Mouse (Mus musculus) limb, embryonic 12.5 days (tissue): ENCODE measurements around the gene Fbxo17. TPM values are rescaled to one million over a fixed set of nuclear protein-coding genes. Genes with fewer than 3 reads are reported as not detected.

Experiments used
- ATAC-seq: fragments of 200-750 bp; cut with Nextera tagmentation; 2 replicates; pipeline ENCODE4 v1.8.0; 2017; ENCODE audit warnings: low read depth, moderate TSS enrichment; ENCODE audit not compliant: insufficient number of reproducible peaks, insufficient read depth, low FRiP score, low TSS enrichment
- H3K27ac ChIP-seq: fragments of 300-500 bp; sonication (generic); 2 replicates; pipeline ENCODE4 v1.5.1; 2016; ENCODE audit warnings: mild to moderate bottlenecking, moderate library complexity
- H3K27me3 ChIP-seq: fragments of 300-500 bp; sonication (generic); 2 replicates; pipeline ENCODE4 v1.6.1; 2016; ENCODE audit warnings: mild to moderate bottlenecking, moderate library complexity
- H3K36me3 ChIP-seq: fragments of 300-500 bp; sonication (generic); 2 replicates; pipeline ENCODE4 v1.6.1; 2016; ENCODE audit warnings: mild to moderate bottlenecking, moderate library complexity
- H3K4me1 ChIP-seq: fragments of 300-500 bp; sonication (generic); replicated peaks from 2 replicates; pipeline ENCODE4 v1.6.1; 2016
- H3K4me2 ChIP-seq: fragments of 300-500 bp; sonication (generic); 2 replicates; pipeline ENCODE4 v1.6.1; 2016; ENCODE audit warnings: mild to moderate bottlenecking, moderate library complexity
- H3K4me3 ChIP-seq: fragments of 300-500 bp; sonication (generic); replicated peaks from 2 replicates; pipeline ENCODE4 v1.5.1; 2016; ENCODE audit warnings: mild to moderate bottlenecking
- H3K9ac ChIP-seq: fragments of 300-500 bp; sonication (generic); replicated peaks from 2 replicates; pipeline ENCODE4 v1.6.1; 2016; ENCODE audit warnings: mild to moderate bottlenecking, moderate library complexity
- H3K9me3 ChIP-seq: fragments of 300-500 bp; sonication (generic); 2 replicates; pipeline ENCODE4 v1.6.1; 2016; ENCODE audit warnings: mild to moderate bottlenecking, moderate library complexity
- WGBS: fragments of 180-500 bp; shearing (Covaris S2); methylation state at CpG from one replicate; pipeline ENCODE4 v1.1.7; 2016; 5-methylcytosine and 5-hydroxymethylcytosine counted together
- polyA plus RNA-seq: library from polyadenylated mRNA; unstranded; fragments of >200 nt; fragmentation: Nextera tagmentation; extraction: Ambion mirVana; gene quantifications from 2 replicates; pipeline ENCODE4 v1.2.1, GENCODE M21; 2016

The Fbxo17 gene
- polyA plus RNA-seq, 1 experiment from 2014 or later: 24.0 TPM

DNA sequence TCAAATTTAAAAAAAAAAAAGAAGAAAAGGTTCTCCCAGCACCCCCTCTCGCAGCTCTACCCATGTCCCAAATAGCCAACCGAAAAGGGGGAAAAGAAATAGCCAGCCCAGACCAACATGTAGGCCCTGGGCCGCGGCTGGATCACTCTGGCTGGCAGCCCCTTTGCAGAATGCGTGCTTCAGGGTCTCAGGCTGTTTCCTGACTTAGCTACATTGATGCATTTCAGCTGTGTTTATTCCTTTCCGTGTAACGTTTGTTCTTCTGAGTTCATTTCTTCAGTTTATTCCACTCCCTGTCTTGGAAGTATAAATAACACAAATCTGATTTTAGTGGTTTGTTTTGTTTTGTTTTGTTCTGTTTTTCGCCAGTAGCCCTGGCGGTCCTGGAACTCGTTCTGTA lies 1.1 kb downstream of the Fbxo17 start:
- Histone ChIP-seq H3K9me3 (no peaks in the 10 kb centered on the region), H3K9ac (no peak overlapping the region), H3K4me3 (peak overlapping the region; percentile 55; the same call in 1 of the 2 replicates), H3K36me3 (no peaks in the 10 kb centered on the region), H3K4me1 (peaks cover 31% of the 10 kb centered on the region), H3K27me3 (no peaks in the 10 kb centered on the region), H3K27ac (no peak overlapping the region), H3K4me2 (peak overlapping the region; percentile 69)
- 77% methylated on average over 10 of the region's 10 CpGs for WGBS
- ATAC-seq: no peak

DNA sequence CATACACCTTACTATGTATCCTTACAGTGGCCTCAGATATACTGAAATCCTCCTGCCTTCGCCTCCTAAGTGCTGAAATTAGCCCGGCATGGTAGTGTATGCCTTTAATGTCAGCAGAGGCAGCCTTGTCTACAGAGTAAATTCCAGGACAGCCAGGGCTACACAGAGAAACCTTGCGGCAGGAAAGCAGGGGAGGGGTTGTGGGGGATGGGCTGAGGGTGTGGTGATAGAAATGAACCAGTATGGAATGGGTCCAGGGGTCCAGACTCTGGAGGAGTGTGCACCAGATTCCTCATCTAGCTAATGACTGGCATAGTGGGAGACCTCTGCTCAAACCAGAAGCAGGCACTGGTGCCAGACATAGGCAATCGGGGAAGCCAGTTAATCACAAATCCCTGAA lies 2.6 kb downstream of the Fbxo17 start:
- 39% methylated on average over 4 of the region's 4 CpGs for WGBS
- Histone ChIP-seq H3K27ac (no peak overlapping the region), H3K36me3 (peaks cover 2% of the 10 kb centered on the region; the same call in 1 of the 2 replicates), H3K9ac (no peak overlapping the region), H3K27me3 (no peaks in the 10 kb centered on the region), H3K9me3 (no peaks in the 10 kb centered on the region), H3K4me2 (no peak overlapping the region), H3K4me3 (no peak overlapping the region), H3K4me1 (peaks cover 31% of the 10 kb centered on the region)
- ATAC-seq: no peak

DNA sequence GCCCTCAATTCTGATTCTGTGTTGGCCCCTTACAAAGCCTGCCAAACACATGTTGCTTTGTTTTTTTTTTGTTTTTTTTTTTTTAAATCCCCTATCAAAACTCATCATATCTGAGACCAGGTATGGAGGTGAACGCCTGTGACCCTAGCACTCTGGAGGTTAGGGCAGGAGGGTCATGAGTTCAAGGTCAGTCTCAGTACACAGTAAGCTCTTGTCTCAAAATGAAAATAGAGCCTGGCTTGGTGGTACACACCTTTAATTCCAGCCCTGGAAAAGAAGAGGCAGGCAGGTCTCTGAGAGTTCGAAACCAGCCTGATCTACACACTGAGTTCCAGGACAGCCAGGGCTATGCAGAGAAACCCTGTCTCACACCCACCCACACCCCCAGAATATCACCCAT lies 3.0 kb downstream of the Fbxo17 start:
- no peak for ATAC-seq
- Histone ChIP-seq H3K27ac (no peak overlapping the region), H3K36me3 (peaks cover 7% of the 10 kb centered on the region; the same call in 1 of the 2 replicates), H3K27me3 (no peaks in the 10 kb centered on the region), H3K9me3 (no peaks in the 10 kb centered on the region), H3K4me1 (peaks cover 31% of the 10 kb centered on the region), H3K4me2 (no peak overlapping the region), H3K9ac (no peak overlapping the region), H3K4me3 (no peak overlapping the region)
- 79% methylated on average over 2 of the region's 2 CpGs for WGBS

DNA sequence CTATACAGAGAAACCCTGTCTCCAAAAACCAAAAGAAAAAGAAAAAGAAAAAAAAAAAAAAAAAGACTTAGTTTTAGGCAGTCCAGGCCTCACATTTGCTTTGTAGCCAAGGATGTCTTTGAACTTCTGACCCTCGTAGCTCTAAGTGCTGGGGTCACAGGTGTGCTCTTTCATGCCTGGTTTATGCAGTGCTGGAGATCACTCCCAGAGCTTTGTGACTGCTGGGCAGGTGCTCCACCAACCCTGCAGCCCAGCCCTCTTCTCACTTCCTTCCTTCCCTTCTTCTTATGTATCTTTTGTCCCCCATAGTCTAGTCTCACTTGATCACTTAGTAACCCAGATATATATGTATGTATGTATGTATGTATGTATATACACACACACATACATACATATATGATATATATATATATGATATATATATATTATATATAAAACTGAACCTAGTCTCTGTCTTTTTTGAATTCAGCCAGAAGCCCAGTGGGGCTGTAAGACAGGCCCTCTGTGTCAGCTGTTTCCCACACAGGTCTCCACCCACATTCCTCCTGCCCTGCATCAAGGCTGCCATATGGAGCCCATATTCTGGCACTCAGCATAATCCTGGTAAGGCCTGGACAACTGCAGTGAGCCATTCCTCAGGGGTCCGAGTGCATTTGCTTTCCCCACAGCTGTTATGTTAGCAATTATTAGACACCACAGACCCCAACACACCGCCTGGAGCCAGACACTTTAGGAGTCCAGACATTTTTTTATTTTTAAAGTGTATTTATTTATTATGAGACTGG lies 4.3 kb downstream of the Fbxo17 start:
- H3K4me2 ChIP-seq: no peak overlapping the region
- no peaks in the 10 kb centered on the region for H3K27me3 ChIP-seq
- no peak overlapping the region for H3K9ac ChIP-seq
- peak; percentile 78; the same call in 1 of the 2 replicates for ATAC-seq
- H3K4me3 ChIP-seq: no peak overlapping the region
- H3K27ac ChIP-seq: no peak overlapping the region; the same call in 1 of the 2 replicates
- H3K4me1 ChIP-seq: peaks cover 30% of the 10 kb centered on the region
- no peaks in the 10 kb centered on the region for H3K9me3 ChIP-seq
- peaks cover 14% of the 10 kb centered on the region; the same call in 1 of the 2 replicates for H3K36me3 ChIP-seq
- 33% methylated on average over 3 of the region's 3 CpGs for WGBS

- H3K27me3 ChIP-seq: no peaks in the 10 kb centered on the region
- H3K9me3 ChIP-seq: no peaks in the 10 kb centered on the region
- H3K36me3 ChIP-seq: peaks cover 14% of the 10 kb centered on the region; the same call in 1 of the 2 replicates
- ATAC-seq: no peak
- no peak overlapping the region for H3K27ac ChIP-seq
- 92% methylated on average over 7 of the region's 7 CpGs for WGBS
- H3K9ac ChIP-seq: no peak overlapping the region
- no peak overlapping the region for H3K4me3 ChIP-seq
- no peak overlapping the region for H3K4me2 ChIP-seq
- H3K4me1 ChIP-seq: peaks cover 22% of the 10 kb centered on the region
Measured at GRCm38 (mm10) chr7:28722079-28722478, 5.5 kb downstream of the Fbxo17 start.

GRCm38 (mm10) chr7:28724613-28725012 lies 8.0 kb downstream of the Fbxo17 start:
- Histone ChIP-seq H3K36me3 (peaks cover 14% of the 10 kb centered on the region; the same call in 1 of the 2 replicates), H3K27ac (no peak overlapping the region), H3K4me2 (no peak overlapping the region), H3K9me3 (no peaks in the 10 kb centered on the region), H3K4me3 (no peak overlapping the region), H3K9ac (no peak overlapping the region), H3K27me3 (no peaks in the 10 kb centered on the region), H3K4me1 (peaks cover 6% of the 10 kb centered on the region)
- WGBS: 89% methylated on average over 2 of the region's 2 CpGs
- no peak for ATAC-seq

DNA sequence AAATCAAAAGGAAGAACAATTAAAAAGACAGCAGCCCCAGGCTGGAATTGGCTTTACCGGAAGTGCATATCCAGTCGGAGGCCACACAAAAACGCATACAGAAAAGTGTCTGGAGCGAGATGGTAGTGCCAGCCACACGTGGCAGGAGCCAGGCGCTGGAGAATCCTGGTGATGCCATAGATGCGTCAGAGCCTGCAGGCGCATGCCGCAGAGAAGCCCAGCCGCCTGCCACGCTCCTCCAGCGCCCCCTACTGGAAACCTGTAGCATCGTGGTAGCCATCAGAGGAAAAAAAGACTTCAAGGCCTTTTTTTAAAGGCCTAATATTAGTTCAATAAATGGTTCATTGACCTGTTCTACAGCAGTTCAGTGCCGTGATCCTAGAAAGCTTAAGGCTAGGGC lies 10.0 kb downstream of the Fbxo17 start:
- ATAC-seq: no peak
- H3K4me3 ChIP-seq: no peak overlapping the region
- peaks cover under 1% of the 10 kb centered on the region; the same call in 1 of the 2 replicates for H3K4me1 ChIP-seq
- H3K27ac ChIP-seq: no peak overlapping the region
- peaks cover 1% of the 10 kb centered on the region; the same call in 1 of the 2 replicates for H3K27me3 ChIP-seq
- peaks cover 10% of the 10 kb centered on the region; the same call in 1 of the 2 replicates for H3K9me3 ChIP-seq
- WGBS: 5% methylated on average over 14 of the region's 14 CpGs
- H3K36me3 ChIP-seq: peaks cover 29% of the 10 kb centered on the region
- no peak overlapping the region for H3K9ac ChIP-seq
- no peak overlapping the region for H3K4me2 ChIP-seq

DNA sequence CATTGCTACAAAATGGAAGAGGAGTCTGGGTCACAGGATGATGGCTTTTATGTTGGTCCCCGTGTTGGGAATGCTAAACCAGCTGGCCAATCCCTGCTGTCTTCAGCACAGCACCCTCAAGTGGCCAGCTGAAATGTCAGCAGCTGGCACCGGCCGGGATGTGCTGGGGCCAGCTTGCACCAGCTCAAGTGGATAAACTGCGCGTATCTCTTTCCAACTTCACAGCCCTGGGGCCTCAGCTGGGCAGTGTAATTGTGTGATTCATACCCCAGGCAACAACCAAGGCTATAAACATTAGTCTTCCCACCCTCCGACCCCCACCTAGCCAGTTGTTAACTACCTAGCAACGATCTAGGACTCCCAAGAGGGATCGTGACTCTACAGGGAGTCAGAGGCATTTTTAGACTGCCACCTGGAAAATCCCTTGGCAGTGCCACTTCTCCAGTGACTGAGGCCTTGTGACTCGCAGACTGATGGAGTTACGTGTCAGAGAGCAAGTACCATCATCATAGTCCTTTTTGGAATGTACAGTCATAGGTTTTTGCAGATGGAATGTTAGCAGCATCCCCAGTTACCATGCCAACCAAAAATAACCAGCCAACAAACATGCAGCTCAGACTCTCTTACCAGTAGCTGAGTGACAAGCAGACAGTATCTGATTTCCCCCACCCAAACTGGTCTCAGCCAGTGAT lies 11.2 kb downstream of the Fbxo17 start:
- no peak overlapping the region for H3K4me3 ChIP-seq
- no peak for ATAC-seq
- no peak overlapping the region for H3K9ac ChIP-seq
- no peak overlapping the region for H3K4me2 ChIP-seq
- 55% methylated on average over 10 of the region's 10 CpGs for WGBS
- H3K36me3 ChIP-seq: peaks cover 31% of the 10 kb centered on the region
- peaks cover 10% of the 10 kb centered on the region; the same call in 1 of the 2 replicates for H3K9me3 ChIP-seq
- H3K27ac ChIP-seq: no peak overlapping the region
- H3K4me1 ChIP-seq: peaks cover 5% of the 10 kb centered on the region
- peaks cover 9% of the 10 kb centered on the region; the same call in 1 of the 2 replicates for H3K27me3 ChIP-seq

DNA sequence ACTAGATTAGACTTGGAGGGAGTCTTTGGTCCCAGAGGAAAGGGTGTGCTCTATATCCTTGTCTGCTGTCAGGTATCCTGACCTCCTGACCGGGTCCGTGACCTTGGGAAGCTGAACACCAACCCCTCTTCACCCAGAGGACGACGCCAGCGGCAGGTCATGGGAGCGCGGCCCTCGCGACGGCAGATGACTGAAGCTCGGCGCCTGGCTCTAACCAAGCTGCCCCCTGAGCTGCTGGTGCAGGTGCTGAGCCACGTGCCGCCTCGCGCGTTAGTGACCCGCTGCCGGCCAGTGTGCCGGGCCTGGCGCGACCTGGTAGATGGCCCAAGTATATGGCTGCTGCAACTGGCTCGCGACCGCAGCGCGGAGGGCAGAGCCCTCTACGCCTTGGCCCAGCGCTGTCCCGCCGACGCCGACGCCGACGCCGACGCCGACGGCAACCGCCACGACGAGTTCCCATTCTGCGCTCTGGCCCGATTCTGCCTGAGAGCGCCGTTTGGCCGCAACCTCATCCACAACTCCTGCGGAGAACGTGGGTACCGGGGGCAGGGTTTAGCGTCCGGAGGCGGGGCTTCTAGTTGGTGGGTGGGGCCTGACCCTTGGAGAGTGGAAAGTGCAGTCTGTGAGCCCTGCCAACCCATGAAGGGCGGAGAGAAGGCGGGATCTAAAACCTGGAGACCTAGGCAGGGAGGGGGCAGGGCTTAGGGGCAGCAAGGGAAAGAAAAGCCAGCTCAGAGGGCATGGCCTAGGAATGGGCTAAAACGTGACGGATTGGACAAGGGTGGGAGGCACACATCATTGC lies 15.9 kb downstream of the Fbxo17 start:
- Histone ChIP-seq H3K27ac (peak overlapping the region; percentile 53; the same call in 1 of the 2 replicates), H3K4me1 (peaks cover 13% of the 10 kb centered on the region), H3K9ac (peak overlapping the region; percentile 48; the same call in 1 of the 2 replicates), H3K4me3 (peak overlapping the region; percentile 43), H3K9me3 (peaks cover 10% of the 10 kb centered on the region; the same call in 1 of the 2 replicates), H3K27me3 (peaks cover 9% of the 10 kb centered on the region; the same call in 1 of the 2 replicates), H3K4me2 (peak overlapping the region; percentile 74), H3K36me3 (peaks cover 48% of the 10 kb centered on the region)
- peak; percentile 84 for ATAC-seq
- 2% methylated on average over 58 of the region's 58 CpGs for WGBS

- Histone ChIP-seq H3K36me3 (peaks cover 54% of the 10 kb centered on the region), H3K27ac (peak overlapping the region; percentile 53; the same call in 1 of the 2 replicates), H3K9ac (peak overlapping the region; percentile 47; the same call in 1 of the 2 replicates)
Measured at GRCm38 (mm10) chr7:28733211-28733610, 16.6 kb downstream of the Fbxo17 start.

More at GRCm38 (mm10) chr7:28733211-28733610, 16.6 kb downstream of the Fbxo17 start:
- WGBS: 18% methylated on average over 11 of the region's 11 CpGs
- Histone ChIP-seq H3K4me3 (peak overlapping the region; percentile 43), H3K9me3 (peaks cover 10% of the 10 kb centered on the region; the same call in 1 of the 2 replicates), H3K4me1 (peaks cover 13% of the 10 kb centered on the region), H3K4me2 (peak overlapping the region; percentile 74), H3K27me3 (peaks cover 9% of the 10 kb centered on the region; the same call in 1 of the 2 replicates)
- ATAC-seq: no peak
